Mouse (Mus musculus) bone marrow, adult 2 months (tissue): Measurements from ENCODE around the gene Zfp976. TPM values are rescaled to one million over a fixed set of nuclear protein-coding genes. Genes with fewer than 3 reads are reported as not detected.

ENCODE experiments used
- H3K27ac ChIP-seq: fragments of 200-500 bp; 2 replicates; pipeline ENCODE4 v1.5.1; 2012; ENCODE audit warnings: low read depth, mild to moderate bottlenecking, control low read depth, inconsistent platforms, low read length; ENCODE audit not compliant: control insufficient read depth, poor library complexity, insufficient read depth
- H3K4me1 ChIP-seq: fragments of 200-500 bp; 2 replicates; pipeline ENCODE4 v1.6.1; 2011; ENCODE audit warnings: low read length; ENCODE audit not compliant: control insufficient read depth, insufficient read depth
- H3K4me3 ChIP-seq: fragments of 200-500 bp; replicated peaks from 2 replicates; pipeline ENCODE3; 2011; ENCODE audit warnings: mild to moderate bottlenecking, low read depth, low read length, control low read depth; ENCODE audit not compliant: control insufficient read depth
- CTCF ChIP-seq: fragments of 200-500 bp; IDR thresholded peaks from 2 replicates; pipeline ENCODE4 v1.5.1; 2011; ENCODE audit warnings: low read length, control low read depth; ENCODE audit not compliant: control insufficient read depth, insufficient read depth
- POLR2A ChIP-seq: fragments of 200-500 bp; IDR thresholded peaks from 2 replicates; pipeline ENCODE4 v1.6.1; 2011; ENCODE audit warnings: low read depth, mild to moderate bottlenecking, control low read depth, low read length, borderline replicate concordance; ENCODE audit not compliant: control insufficient read depth
- WGBS: fragments of 180-500 bp; shearing (Covaris S2); methylation state at CpG from one replicate; pipeline ENCODE4 v1.1.7; 2018; 5-methylcytosine and 5-hydroxymethylcytosine counted together
- polyA plus RNA-seq: library from polyadenylated mRNA; stranded (reverse); fragments of >200 nt; gene quantifications from 2 replicates; pipeline ENCODE4 v1.2.4, GENCODE M21; 2011; ENCODE audit warnings: low replicate concordance; ENCODE audit not compliant: missing spikeins, insufficient read depth, insufficient read length

Zfp976 gene
- polyA plus RNA-seq, 1 experiment: 2.3 TPM

- Histone ChIP-seq H3K27ac (no peak within 1 kb of the TSS), H3K4me3 (no peak within 1 kb of the TSS), H3K4me1 (no peaks in the 10 kb centered on the region)
- TF ChIP-seq CTCF (no peak), POLR2A (no peak)
- 86% methylated on average over 5 of the region's 5 CpGs for WGBS
These were observed 63.9 kb downstream of the Zfp976 start, which contains the start of gene Gm21028 for GRCm38 (mm10) chr7:42578488-42578887. Gm21028 (minus strand) TSS chr7:42578588.

Other genes starting within 250 kb of the Zfp976 start
- gene 4933421I07Rik, start 194.5 kb downstream of the Zfp976 start, polyA plus RNA-seq: not detected in 2 replicates
- gene Zfp141, start 136.8 kb downstream of the Zfp976 start, polyA plus RNA-seq: 4.2 and 11.0 TPM in 2 replicates
- gene Gm21028, start 64.0 kb downstream of the Zfp976 start, polyA plus RNA-seq: not detected in 2 replicates
- gene Zfp977, start 50.0 kb downstream of the Zfp976 start, polyA plus RNA-seq: not detected in 2 replicates
- 1.6 and 8.7 TPM in 2 replicates for gene Zfp975, start 50.2 kb upstream of the Zfp976 start, polyA plus RNA-seq
- 1.6 TPM in 1 of 2 replicates, not detected in the other for gene Gm17067, start 84.4 kb upstream of the Zfp976 start, polyA plus RNA-seq
- not detected in 2 replicates for gene Vmn2r62, start 150.9 kb upstream of the Zfp976 start, polyA plus RNA-seq
- gene Gm2381, start 224.6 kb upstream of the Zfp976 start, polyA plus RNA-seq: not detected in 2 replicates